Mouse (Mus musculus): ENCODE results near the gene Dapk3. TPM values are rescaled to one million over a fixed set of nuclear protein-coding genes. Genes with fewer than 3 reads are reported as not detected.
A peak's percentile ranks its signal among the peaks of the same experiment; 100 is the strongest.

The Dapk3 gene
- polyA plus RNA-seq, 1 experiment: 95.9 TPM

GRCm38 (mm10) chr10:81192270-81192967 lies 9.6 kb downstream of the Dapk3 start:
- Histone ChIP-seq H3K4me1 (replicated peaks; ENCODE audit: control insufficient read depth, insufficient read depth, low read length) (peaks cover 31% of the 10 kb centered on the region), H3K36me3 (ENCODE audit: control insufficient read depth, insufficient read depth, low read length) (no peaks in the 10 kb centered on the region), H3K27ac (ENCODE audit: control insufficient read depth, insufficient read depth, low read length) (peak overlapping the region; percentile 39), H3K4me3 (ENCODE audit: control insufficient read depth, insufficient read depth, low read length) (peak overlapping the region; percentile 54), H3K27me3 (ENCODE audit: control insufficient read depth, insufficient read depth, low read length) (no peaks in the 10 kb centered on the region)
- DNase-seq: peak; percentile 84
- WGBS: under 1% methylated on average over 93 of the region's 93 CpGs
- TF ChIP-seq POLR2A (IDR thresholded peaks at IDR 0.05; ENCODE audit: control insufficient read depth, extremely low read depth, insufficient read depth, low read length, poor library complexity) (peak; percentile 65), CTCF (IDR thresholded peaks at IDR 0.05; ENCODE audit: borderline replicate concordance, control insufficient read depth, extremely low read depth, insufficient read depth, low read length, poor library complexity) (no peak)

GRCm38 (mm10) chr10:81192968-81193501 lies 10.2 kb downstream of the Dapk3 start:
- H3K4me3 ChIP-seq (ENCODE audit: control insufficient read depth, insufficient read depth, low read length): peak overlapping the region; percentile 38
- 4% methylated on average over 19 of the region's 19 CpGs for WGBS
- no peak for DNase-seq
- H3K36me3 ChIP-seq (ENCODE audit: control insufficient read depth, insufficient read depth, low read length): no peaks in the 10 kb centered on the region
- H3K27ac ChIP-seq (ENCODE audit: control insufficient read depth, insufficient read depth, low read length): 0 out of 2 replicates have a peak overlapping the region, but pooled peaks have one; percentile 2
- peaks cover 31% of the 10 kb centered on the region for H3K4me1 ChIP-seq (replicated peaks; ENCODE audit: control insufficient read depth, insufficient read depth, low read length)
- no peaks in the 10 kb centered on the region for H3K27me3 ChIP-seq (ENCODE audit: control insufficient read depth, insufficient read depth, low read length)
- TF ChIP-seq CTCF (IDR thresholded peaks at IDR 0.05; ENCODE audit: borderline replicate concordance, control insufficient read depth, extremely low read depth, insufficient read depth, low read length, poor library complexity): no peak
- no peak for TF ChIP-seq POLR2A (IDR thresholded peaks at IDR 0.05; ENCODE audit: control insufficient read depth, extremely low read depth, insufficient read depth, low read length, poor library complexity)

GRCm38 (mm10) chr10:81193991-81194774 lies 11.4 kb downstream of the Dapk3 start:
- Histone ChIP-seq H3K4me3 (ENCODE audit: control insufficient read depth, insufficient read depth, low read length) (no peak overlapping the region; the same call in 1 of the 2 replicates), H3K4me1 (replicated peaks; ENCODE audit: control insufficient read depth, insufficient read depth, low read length) (peaks cover 31% of the 10 kb centered on the region), H3K27me3 (ENCODE audit: control insufficient read depth, insufficient read depth, low read length) (no peaks in the 10 kb centered on the region), H3K27ac (ENCODE audit: control insufficient read depth, insufficient read depth, low read length) (no peak overlapping the region), H3K36me3 (ENCODE audit: control insufficient read depth, insufficient read depth, low read length) (no peaks in the 10 kb centered on the region)
- 4% methylated on average over 37 of the region's 37 CpGs for WGBS
- DNase-seq: no peak
- no peak for TF ChIP-seq CTCF (IDR thresholded peaks at IDR 0.05; ENCODE audit: borderline replicate concordance, control insufficient read depth, extremely low read depth, insufficient read depth, low read length, poor library complexity)
- TF ChIP-seq POLR2A (IDR thresholded peaks at IDR 0.05; ENCODE audit: control insufficient read depth, extremely low read depth, insufficient read depth, low read length, poor library complexity): no peak

- no peaks in the 10 kb centered on the region for H3K36me3 ChIP-seq (ENCODE audit: control insufficient read depth, insufficient read depth, low read length)
- H3K4me1 ChIP-seq (replicated peaks; ENCODE audit: control insufficient read depth, insufficient read depth, low read length): peaks cover 31% of the 10 kb centered on the region
- no peaks in the 10 kb centered on the region for H3K27me3 ChIP-seq (ENCODE audit: control insufficient read depth, insufficient read depth, low read length)
- TF ChIP-seq CTCF (IDR thresholded peaks at IDR 0.05; ENCODE audit: borderline replicate concordance, control insufficient read depth, extremely low read depth, insufficient read depth, low read length, poor library complexity) (no peak), POLR2A (IDR thresholded peaks at IDR 0.05; ENCODE audit: control insufficient read depth, extremely low read depth, insufficient read depth, low read length, poor library complexity) (no peak)
- DNase-seq: no peak
- no peak overlapping the region for H3K27ac ChIP-seq (ENCODE audit: control insufficient read depth, insufficient read depth, low read length)
- no peak overlapping the region for H3K4me3 ChIP-seq (ENCODE audit: control insufficient read depth, insufficient read depth, low read length)
- 87% methylated on average over 4 of the region's 4 CpGs for WGBS
Observed at GRCm38 (mm10) chr10:81195300-81195699, 12.5 kb downstream of the Dapk3 start.

- DNase-seq: no peak
- H3K36me3 ChIP-seq (ENCODE audit: control insufficient read depth, insufficient read depth, low read length): no peaks in the 10 kb centered on the region
- no peaks in the 10 kb centered on the region for H3K27me3 ChIP-seq (ENCODE audit: control insufficient read depth, insufficient read depth, low read length)
- H3K4me3 ChIP-seq (ENCODE audit: control insufficient read depth, insufficient read depth, low read length): no peak overlapping the region
- TF ChIP-seq POLR2A (IDR thresholded peaks at IDR 0.05; ENCODE audit: control insufficient read depth, extremely low read depth, insufficient read depth, low read length, poor library complexity) (no peak), CTCF (IDR thresholded peaks at IDR 0.05; ENCODE audit: borderline replicate concordance, control insufficient read depth, extremely low read depth, insufficient read depth, low read length, poor library complexity) (no peak)
- WGBS: 84% methylated on average over 11 of the region's 11 CpGs
- peaks cover 28% of the 10 kb centered on the region for H3K4me1 ChIP-seq (replicated peaks; ENCODE audit: control insufficient read depth, insufficient read depth, low read length)
- H3K27ac ChIP-seq (ENCODE audit: control insufficient read depth, insufficient read depth, low read length): no peak overlapping the region
Observed at GRCm38 (mm10) chr10:81196470-81197065, 13.8 kb downstream of the Dapk3 start.

- Histone ChIP-seq H3K27me3 (ENCODE audit: control insufficient read depth, insufficient read depth, low read length) (no peaks in the 10 kb centered on the region), H3K27ac (ENCODE audit: control insufficient read depth, insufficient read depth, low read length) (no peak overlapping the region), H3K4me3 (ENCODE audit: control insufficient read depth, insufficient read depth, low read length) (no peak overlapping the region), H3K36me3 (ENCODE audit: control insufficient read depth, insufficient read depth, low read length) (no peaks in the 10 kb centered on the region), H3K4me1 (replicated peaks; ENCODE audit: control insufficient read depth, insufficient read depth, low read length) (peaks cover 22% of the 10 kb centered on the region)
- TF ChIP-seq CTCF (IDR thresholded peaks at IDR 0.05; ENCODE audit: borderline replicate concordance, control insufficient read depth, extremely low read depth, insufficient read depth, low read length, poor library complexity) (no peak), POLR2A (IDR thresholded peaks at IDR 0.05; ENCODE audit: control insufficient read depth, extremely low read depth, insufficient read depth, low read length, poor library complexity) (no peak)
- WGBS: 58% methylated on average over 6 of the region's 6 CpGs
- no peak for DNase-seq
Observed at GRCm38 (mm10) chr10:81197305-81197704, 14.5 kb downstream of the Dapk3 start.

Measured in thymus, adult 2 months (tissue).